Mouse (Mus musculus): Measurements from ENCODE around the gene Kndc1.

The Kndc1 gene

GRCm38 (mm10) chr7:139949893-139950282 is 55.4 kb downstream of the Kndc1 start:
- DNase-seq (ENCODE audit: extremely low read depth, insufficient read length, low spot score): no peak

- peak; percentile 57 for DNase-seq (ENCODE audit: extremely low read depth, insufficient read length, low spot score)
These were observed 55.9 kb downstream of the Kndc1 start for GRCm38 (mm10) chr7:139950283-139950971.

GRCm38 (mm10) chr7:139951079-139951478 is 56.6 kb downstream of the Kndc1 start:
- DNase-seq (ENCODE audit: extremely low read depth, insufficient read length, low spot score): no peak

- no peak for DNase-seq (ENCODE audit: extremely low read depth, insufficient read length, low spot score)
These were observed 57.6 kb downstream of the Kndc1 start for GRCm38 (mm10) chr7:139951991-139952633.

DNA sequence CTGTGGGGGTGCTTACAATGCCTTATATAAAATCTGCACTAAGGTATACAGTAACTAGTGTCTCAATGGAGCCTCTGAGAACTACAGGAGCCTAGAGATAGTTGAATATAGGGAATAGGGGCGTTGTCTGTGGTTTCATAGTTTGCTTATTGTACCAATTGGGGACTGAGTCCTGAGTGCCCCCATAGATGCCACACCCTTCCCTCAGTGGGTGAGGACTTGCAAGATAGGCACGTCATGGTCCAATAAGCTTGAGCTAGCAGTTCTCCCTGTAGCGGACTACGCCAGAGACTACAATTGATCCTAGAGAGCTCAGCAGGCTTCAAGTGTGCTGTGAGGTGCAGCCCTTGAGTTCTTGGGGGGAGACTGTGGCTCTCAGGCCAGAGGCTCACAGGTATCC is 61.0 kb downstream of the Kndc1 start:
- no peak for DNase-seq (ENCODE audit: extremely low read depth, insufficient read length, low spot score)

DNA sequence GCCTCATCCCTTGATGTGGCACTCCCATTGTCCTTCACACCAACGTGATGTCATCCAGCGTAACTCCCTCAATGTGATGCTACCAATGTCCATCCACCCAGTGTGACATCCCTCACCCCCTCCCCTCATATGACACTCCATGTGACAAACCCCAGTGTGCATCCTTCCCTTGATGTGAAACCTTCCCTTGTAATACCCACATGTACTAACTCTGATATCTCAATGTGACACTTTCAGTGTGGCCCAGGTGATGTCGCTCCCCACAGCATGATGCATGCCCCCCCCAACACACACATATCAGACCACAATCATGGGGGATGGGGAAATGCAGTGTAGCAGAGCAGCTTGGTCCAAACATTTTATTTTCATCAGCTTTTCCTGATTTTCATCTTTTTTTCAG is 62.2 kb downstream of the Kndc1 start:
- DNase-seq (ENCODE audit: extremely low read depth, insufficient read length, low spot score): no peak

GRCm38 (mm10) chr7:139957437-139957836 is 62.9 kb downstream of the Kndc1 start:
- no peak for DNase-seq (ENCODE audit: extremely low read depth, insufficient read length, low spot score)

DNA sequence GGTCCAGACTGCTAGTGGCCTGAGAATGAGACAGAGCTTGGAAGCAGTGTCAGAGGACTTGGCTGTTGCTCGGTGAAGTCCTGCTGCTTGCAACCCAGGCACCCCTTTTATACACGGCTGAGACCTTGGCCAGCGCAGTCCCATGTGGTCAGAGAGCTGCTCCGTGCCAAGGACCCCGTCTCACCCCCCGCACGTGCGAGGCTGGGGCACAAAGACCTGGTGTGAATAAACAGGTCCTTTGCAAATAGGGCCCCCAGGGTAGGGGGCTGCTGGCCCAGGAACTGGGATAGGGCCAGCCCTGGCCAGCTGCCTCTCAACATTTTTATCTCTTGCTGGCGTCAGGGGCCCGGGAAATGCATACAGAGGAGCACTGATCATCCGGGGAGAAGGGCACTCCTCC is 63.5 kb downstream of the Kndc1 start:
- no peak for DNase-seq (ENCODE audit: extremely low read depth, insufficient read length, low spot score)

DNA sequence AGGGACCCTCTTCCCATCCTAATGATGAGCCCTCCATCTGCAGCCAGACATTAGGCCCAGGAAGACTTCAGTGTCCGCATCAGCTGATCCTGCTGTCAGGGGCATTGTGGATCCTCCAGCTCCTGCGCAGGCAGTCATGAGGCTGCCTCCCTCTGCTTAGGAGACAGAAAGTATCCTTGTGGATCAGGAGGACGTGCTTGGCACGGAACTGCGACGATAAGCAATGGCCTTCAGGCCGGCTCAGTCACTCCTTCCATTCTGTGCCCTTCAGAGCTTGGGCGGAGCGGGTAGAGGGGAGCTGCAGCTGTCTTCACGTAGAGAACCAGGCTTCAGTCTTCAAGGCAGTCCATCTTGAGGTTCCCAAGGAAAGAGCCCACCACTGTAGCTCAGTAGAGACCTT is 66.6 kb downstream of the Kndc1 start:
- DNase-seq (ENCODE audit: extremely low read depth, insufficient read length, low spot score): no peak

DNA sequence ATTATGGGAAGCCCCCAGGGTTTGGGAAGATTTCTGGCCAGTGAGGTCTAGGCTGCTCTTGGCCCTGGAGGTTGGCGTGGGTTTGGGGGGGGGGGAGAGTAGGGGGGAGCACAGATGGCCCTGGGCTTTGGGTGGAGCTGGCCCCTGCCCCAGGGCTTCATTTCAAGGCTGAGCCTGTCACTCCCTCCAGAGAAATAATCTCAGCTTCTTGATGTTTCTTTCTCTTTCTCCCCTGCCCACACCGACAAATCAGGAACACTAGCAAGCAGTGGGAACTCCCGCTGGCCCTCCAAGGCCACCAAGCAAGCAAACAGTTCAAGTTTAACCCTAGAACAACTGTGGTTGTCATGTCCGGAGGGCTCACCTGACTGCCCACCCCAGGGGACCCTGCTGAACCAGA is 69.3 kb downstream of the Kndc1 start:
- no peak for DNase-seq (ENCODE audit: extremely low read depth, insufficient read length, low spot score)

GRCm38 (mm10) chr7:139967175-139967574 is 72.7 kb downstream of the Kndc1 start:
- DNase-seq (ENCODE audit: extremely low read depth, insufficient read length, low spot score): no peak

GRCm38 (mm10) chr7:139968428-139968827 is 73.9 kb downstream of the Kndc1 start:
- no peak for DNase-seq (ENCODE audit: extremely low read depth, insufficient read length, low spot score)

GRCm38 (mm10) chr7:139969348-139970130 is 75.0 kb downstream of the Kndc1 start:
- DNase-seq (ENCODE audit: extremely low read depth, insufficient read length, low spot score): peak; percentile 51

- peak; percentile 65 for DNase-seq (ENCODE audit: extremely low read depth, insufficient read length, low spot score)
These were observed 75.9 kb downstream of the Kndc1 start for GRCm38 (mm10) chr7:139970216-139970919.

- DNase-seq (ENCODE audit: extremely low read depth, insufficient read length, low spot score): peak; percentile 76
These were observed 76.5 kb downstream of the Kndc1 start for GRCm38 (mm10) chr7:139970979-139971378.

DNA sequence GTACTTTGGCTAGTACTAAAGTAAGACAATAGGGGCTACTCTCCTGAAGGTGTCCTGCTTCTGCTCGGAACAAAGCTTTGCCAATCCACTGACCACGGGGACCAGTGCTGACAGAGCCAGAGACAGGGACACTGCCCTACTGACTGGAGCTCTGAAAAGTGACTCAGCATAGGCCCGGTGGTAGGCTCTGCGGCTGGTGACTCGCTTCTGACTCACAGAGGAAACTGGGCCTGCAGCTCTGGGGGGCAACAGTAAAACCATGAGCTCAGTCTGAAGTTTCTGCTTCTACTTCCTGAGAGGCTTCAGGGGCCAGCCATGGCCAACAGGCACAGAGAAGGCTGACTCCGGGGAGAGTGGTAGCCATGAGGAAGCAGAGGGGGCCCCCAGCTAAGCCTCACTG is 76.9 kb downstream of the Kndc1 start:
- DNase-seq (ENCODE audit: extremely low read depth, insufficient read length, low spot score): peak; percentile 83

GRCm38 (mm10) chr7:139972923-139973331 is 78.4 kb downstream of the Kndc1 start:
- peak; percentile 84 for DNase-seq (ENCODE audit: extremely low read depth, insufficient read length, low spot score)

DNA sequence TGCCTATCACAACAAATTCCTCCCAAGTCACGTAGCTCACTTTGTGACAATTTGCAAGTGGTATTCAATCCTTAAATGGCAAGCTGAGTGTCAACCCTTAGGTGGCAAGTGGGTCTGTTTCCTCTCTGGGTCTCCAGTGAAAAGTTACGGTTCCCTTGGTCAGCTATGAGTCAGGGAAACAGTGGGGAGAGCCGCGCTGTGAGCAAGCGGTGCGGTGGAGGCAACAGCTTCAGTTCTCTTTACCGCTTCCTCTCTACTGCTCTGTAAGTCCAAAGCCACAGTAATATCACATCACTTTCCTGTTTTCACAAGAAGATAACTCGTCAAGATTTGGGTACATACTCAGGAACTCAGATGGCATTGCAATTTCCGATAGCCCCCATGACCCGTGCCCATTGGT is 79.8 kb downstream of the Kndc1 start:
- no peak for DNase-seq (ENCODE audit: extremely low read depth, insufficient read length, low spot score)

DNA sequence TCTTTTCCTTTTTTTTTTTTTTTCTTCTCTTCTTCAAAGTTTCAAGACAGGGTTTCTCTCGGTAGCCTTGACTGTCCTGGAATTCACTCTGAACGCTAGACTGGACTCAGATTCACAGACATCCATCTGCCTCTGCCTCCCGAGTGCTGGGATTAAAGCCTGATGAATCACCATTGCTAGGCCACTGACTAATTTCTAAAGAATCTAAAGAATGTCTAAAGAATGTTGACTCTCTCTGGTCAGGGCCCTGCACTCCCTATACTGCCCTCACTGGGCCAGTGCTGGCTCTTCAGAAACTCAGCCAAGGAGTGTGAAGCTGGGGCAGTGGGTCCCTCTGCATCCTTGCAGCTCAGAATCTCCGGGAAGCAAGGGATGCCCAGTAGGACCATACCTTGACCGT is 81.0 kb downstream of the Kndc1 start:
- DNase-seq (ENCODE audit: extremely low read depth, insufficient read length, low spot score): peak; percentile 58

GRCm38 (mm10) chr7:139978278-139978892 is 83.9 kb downstream of the Kndc1 start, which contains the start of gene 6430531B16Rik:
TSS of gene 6430531B16Rik (minus strand) at chr7:139978755.
- peak; percentile 84 for DNase-seq (ENCODE audit: extremely low read depth, insufficient read length, low spot score)
